Mouse (Mus musculus) cortical plate, adult 2 months (tissue): ENCODE data around the gene Ccdc9. TPM values are rescaled to one million over a fixed set of nuclear protein-coding genes. Genes with fewer than 3 reads are reported as not detected.
"Not testable (repeated sequence)": the region's sequence is repeated elsewhere in the genome, so short reads cannot be mapped to it uniquely, and the experiment has no call there.

ENCODE experiments used
- H3K27ac ChIP-seq: fragments of 200-500 bp; 2 replicates; pipeline ENCODE4 v1.5.1; 2012; ENCODE audit warnings: low read length, control low read depth, inconsistent platforms; ENCODE audit not compliant: insufficient read depth
- H3K4me1 ChIP-seq: fragments of 200-500 bp; 2 replicates; pipeline ENCODE4 v1.6.1; 2011; ENCODE audit warnings: low read length; ENCODE audit not compliant: control insufficient read depth, insufficient read depth
- H3K4me3 ChIP-seq: fragments of 200-500 bp; 2 replicates; pipeline ENCODE4 v1.5.1; 2011; ENCODE audit warnings: mild to moderate bottlenecking, low read length, control low read depth; ENCODE audit not compliant: insufficient read depth
- CTCF ChIP-seq: fragments of 200-500 bp; IDR thresholded peaks from 2 replicates; pipeline ENCODE4 v1.5.1; 2011; ENCODE audit warnings: mild to moderate bottlenecking, control low read depth, low read length; ENCODE audit not compliant: insufficient read depth; ENCODE audit errors: extremely low read depth
- POLR2A ChIP-seq: fragments of 200-500 bp; IDR thresholded peaks from 2 replicates; pipeline ENCODE4 v1.6.1; 2011; ENCODE audit warnings: mild to moderate bottlenecking, low read length, control low read depth; ENCODE audit not compliant: insufficient read depth; ENCODE audit errors: extremely low read depth
- polyA plus RNA-seq: library from polyadenylated mRNA; depleted of rRNA; stranded (reverse); fragments of >200 nt; gene quantifications from 2 replicates; pipeline ENCODE4 v1.2.3, GENCODE M21; 2012; rRNA removed

The Ccdc9 gene
- polyA plus RNA-seq, 1 experiment = 68.9 TPM

GRCm38 (mm10) chr7:16257830-16258229 is 28.8 kb downstream of the Ccdc9 start:
- TF ChIP-seq CTCF (no peak), POLR2A (no peak)

GRCm38 (mm10) chr7:16255963-16256362 is 30.6 kb downstream of the Ccdc9 start:
- H3K4me3 ChIP-seq, H3K4me1 ChIP-seq: not testable (repeated sequence)

More at GRCm38 (mm10) chr7:16257830-16258229, 28.8 kb downstream of the Ccdc9 start:
- Histone ChIP-seq H3K27ac (no peak overlapping the region), H3K4me3 (no peak overlapping the region), H3K4me1 (no peaks in the 10 kb centered on the region)

DNA sequence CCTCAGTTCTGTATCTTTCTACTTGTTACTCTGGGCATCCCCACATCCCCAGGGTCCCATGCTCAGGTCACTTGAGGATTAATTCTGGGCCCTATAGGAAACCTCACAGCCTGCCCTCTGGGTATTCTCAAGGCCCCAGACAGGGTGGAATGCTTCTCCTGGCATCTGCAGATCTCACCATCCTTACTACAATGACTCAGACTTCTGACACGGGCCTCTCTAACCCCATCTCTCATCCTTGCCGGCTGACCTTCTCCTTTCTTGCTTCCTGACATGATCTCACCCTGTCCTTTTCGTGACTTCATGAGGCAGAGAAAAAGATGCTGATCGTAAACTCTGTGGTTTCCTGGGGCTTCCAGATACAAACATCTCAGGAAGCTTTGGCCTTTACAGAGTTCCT is 32.4 kb downstream of the Ccdc9 start:
- TF ChIP-seq CTCF (no peak), POLR2A (no peak)
- no peak overlapping the region for H3K4me3 ChIP-seq
- H3K27ac ChIP-seq = no peak overlapping the region
- no peaks in the 10 kb centered on the region for H3K4me1 ChIP-seq

More at GRCm38 (mm10) chr7:16255963-16256362, 30.6 kb downstream of the Ccdc9 start:
- not testable (repeated sequence) for H3K27ac ChIP-seq

- TF ChIP-seq CTCF = no peak
- no peak for TF ChIP-seq POLR2A
- Histone ChIP-seq H3K4me1 (no peaks in the 10 kb centered on the region), H3K27ac (no peak overlapping the region), H3K4me3 (no peak overlapping the region)
Observed at GRCm38 (mm10) chr7:16250687-16251086, 35.9 kb downstream of the Ccdc9 start.

DNA sequence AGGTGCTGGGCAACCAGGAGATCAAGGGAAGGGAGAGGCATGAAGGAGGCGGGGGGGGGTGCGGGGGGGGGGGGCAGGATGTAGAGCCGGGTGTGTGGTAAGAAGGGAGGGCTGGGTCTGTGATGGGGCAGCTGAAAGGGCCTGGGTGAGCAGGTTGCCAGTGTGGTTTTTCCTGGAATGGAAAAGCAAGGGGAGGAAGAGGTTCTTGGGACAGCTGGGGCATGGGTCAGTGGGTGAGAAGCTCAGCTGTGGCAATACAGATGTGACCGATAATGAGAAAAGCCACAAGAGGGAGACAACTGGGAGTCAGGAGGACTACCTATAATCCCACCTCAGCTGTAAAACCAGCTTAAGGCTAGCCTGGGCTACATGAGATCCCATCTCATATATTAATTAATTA is 40.6 kb downstream of the Ccdc9 start:
- Histone ChIP-seq H3K27ac (no peak overlapping the region), H3K4me1 (no peaks in the 10 kb centered on the region), H3K4me3 (no peak overlapping the region)
- TF ChIP-seq POLR2A = no peak

GRCm38 (mm10) chr7:16244067-16244466 is 42.5 kb downstream of the Ccdc9 start, which contains the start of gene C5ar2:
C5ar2 (minus strand) TSS chr7:16244154.
- no peaks in the 10 kb centered on the region for H3K4me1 ChIP-seq
- TF ChIP-seq POLR2A (no peak), CTCF (no peak)
- 0 out of 2 replicates have a peak within 1 kb of the TSS, but pooled peaks have one; percentile 40 for H3K27ac ChIP-seq
- H3K4me3 ChIP-seq = no peak within 1 kb of the TSS

DNA sequence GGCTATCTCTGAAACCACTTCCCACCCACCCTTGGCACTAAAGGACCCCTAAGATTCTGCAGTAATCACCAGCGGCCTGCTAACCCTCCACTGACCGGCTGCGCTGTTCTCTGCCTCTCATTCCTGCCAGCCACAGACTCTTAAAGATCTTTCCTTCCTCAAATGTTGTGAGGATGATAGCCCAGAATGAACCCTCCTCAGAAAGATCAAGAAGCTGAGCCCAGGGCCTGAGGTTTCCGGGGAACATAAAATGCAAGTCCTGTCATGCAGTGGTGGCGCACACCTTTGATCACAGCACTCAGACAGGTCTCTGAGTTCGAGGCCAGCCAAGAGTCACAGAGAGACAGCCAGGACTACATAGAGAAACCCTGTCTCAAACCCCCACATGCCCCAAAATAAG is 44.4 kb downstream of the Ccdc9 start:
- no peak for TF ChIP-seq POLR2A
- no peak for TF ChIP-seq CTCF
- Histone ChIP-seq H3K4me1 (no peaks in the 10 kb centered on the region), H3K27ac (no peak overlapping the region)

DNA sequence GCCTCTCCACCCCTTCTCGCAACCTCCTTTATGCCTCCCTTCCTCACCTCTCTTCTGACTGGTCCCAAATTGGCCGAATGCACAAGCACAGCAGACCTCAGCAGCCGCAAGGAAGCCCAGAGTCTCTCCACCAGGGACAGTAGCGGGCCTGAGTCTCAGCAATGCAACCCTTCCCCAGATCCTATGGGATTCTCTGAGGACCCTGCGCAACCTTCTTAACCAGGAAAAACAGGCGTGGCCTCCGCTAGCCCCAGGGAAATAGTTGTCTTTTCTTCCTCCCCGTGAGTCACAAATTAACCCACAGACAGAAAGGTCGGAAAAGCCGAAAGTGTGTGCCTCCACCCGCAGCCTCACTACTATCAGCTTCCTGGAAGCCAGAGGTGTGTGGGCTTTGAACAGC is 44.8 kb downstream of the Ccdc9 start:
- no peak overlapping the region for H3K27ac ChIP-seq
- H3K4me3 ChIP-seq = no peak overlapping the region
- TF ChIP-seq POLR2A = no peak
- no peak for TF ChIP-seq CTCF
- H3K4me1 ChIP-seq = no peaks in the 10 kb centered on the region

More for the DNA sequence above, 44.4 kb downstream of the Ccdc9 start:
- H3K4me3 ChIP-seq = no peak overlapping the region

DNA sequence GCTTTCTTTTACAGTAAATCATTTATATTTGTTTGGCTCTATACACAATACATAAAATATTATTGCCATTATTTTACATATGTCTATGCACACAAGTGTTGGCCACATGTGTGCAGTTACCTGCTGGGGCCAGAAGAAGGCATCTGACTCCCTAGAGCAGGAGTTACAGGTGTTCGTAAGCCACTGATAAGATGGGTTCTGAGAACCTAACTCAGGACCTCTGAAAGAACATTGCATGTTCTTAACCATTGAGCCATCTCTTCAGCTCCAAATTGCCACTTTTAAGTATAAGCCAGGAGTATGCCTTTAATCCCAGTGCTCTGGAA is 45.7 kb downstream of the Ccdc9 start:
- no peaks in the 10 kb centered on the region for H3K4me1 ChIP-seq
- H3K27ac ChIP-seq = no peak overlapping the region
- no peak overlapping the region for H3K4me3 ChIP-seq
- TF ChIP-seq POLR2A = no peak
- TF ChIP-seq CTCF = no peak

GRCm38 (mm10) chr7:16240281-16240977 is 46.2 kb downstream of the Ccdc9 start:
- TF ChIP-seq CTCF = no peak
- TF ChIP-seq POLR2A = no peak
- no peaks in the 10 kb centered on the region for H3K4me1 ChIP-seq
- H3K4me3 ChIP-seq = no peak overlapping the region
- no peak overlapping the region for H3K27ac ChIP-seq

- no peak for TF ChIP-seq POLR2A
- no peak for TF ChIP-seq CTCF
- H3K27ac ChIP-seq = no peak overlapping the region
- no peaks in the 10 kb centered on the region for H3K4me1 ChIP-seq
- no peak overlapping the region for H3K4me3 ChIP-seq
Observed at GRCm38 (mm10) chr7:16239554-16239997, 47.0 kb downstream of the Ccdc9 start.

GRCm38 (mm10) chr7:16229869-16230268 is 56.7 kb downstream of the Ccdc9 start:
- Histone ChIP-seq H3K27ac (peak overlapping the region; percentile 77), H3K4me1 (no peaks in the 10 kb centered on the region), H3K4me3 (no peak overlapping the region)
- no peak for TF ChIP-seq POLR2A
- no peak for TF ChIP-seq CTCF

Other genes starting within 250 kb of the Ccdc9 start
- 7.8 and 8.5 TPM in 2 replicates for gene Bicra, start 238.9 kb downstream of the Ccdc9 start, polyA plus RNA-seq
- gene Zfp541, start 225.0 kb downstream of the Ccdc9 start, polyA plus RNA-seq = 0.45 and 0.52 TPM in 2 replicates
- gene Napa, start 188.3 kb downstream of the Ccdc9 start, polyA plus RNA-seq = 436 and 444 TPM in 2 replicates
- gene Kptn, start 166.9 kb downstream of the Ccdc9 start, polyA plus RNA-seq = 51.3 and 58.5 TPM in 2 replicates
- 164 and 183 TPM in 2 replicates for gene Slc8a2, start 157.0 kb downstream of the Ccdc9 start, polyA plus RNA-seq
- 83.3 and 84.0 TPM in 2 replicates for gene Meis3, start 111.7 kb downstream of the Ccdc9 start, polyA plus RNA-seq
- 10.8 and 11.5 TPM in 2 replicates for gene Dhx34, start 64.8 kb downstream of the Ccdc9 start, polyA plus RNA-seq
- gene C5ar2, start 42.6 kb downstream of the Ccdc9 start, polyA plus RNA-seq = 0.48 and 0.57 TPM in 2 replicates
- 1.5 and 2.0 TPM in 2 replicates for gene C5ar1, start 27.3 kb downstream of the Ccdc9 start, polyA plus RNA-seq
- 49.8 and 53.2 TPM in 2 replicates for gene Inafm1, start 13.2 kb downstream of the Ccdc9 start, polyA plus RNA-seq
- gene Bbc3, start 21.6 kb upstream of the Ccdc9 start, polyA plus RNA-seq = 8.1 and 11.2 TPM in 2 replicates
- 95.8 and 97.1 TPM in 2 replicates for gene Sae1, start 101.0 kb upstream of the Ccdc9 start, polyA plus RNA-seq
- gene Zc3h4, start 114.1 kb upstream of the Ccdc9 start, polyA plus RNA-seq = 33.9 and 38.9 TPM in 2 replicates
- gene Tmem160, start 166.0 kb upstream of the Ccdc9 start, polyA plus RNA-seq = 105 and 115 TPM in 2 replicates
- gene Npas1, start 190.9 kb upstream of the Ccdc9 start, polyA plus RNA-seq = 10.7 and 13.0 TPM in 2 replicates